Mouse (Mus musculus): ENCODE measurements at regions not wholly inside any gene's neighbourhood (a gene's known extent, or its start where the extent isn't known, plus 50 kb on each side); places are given as distances from the start of the nearest gene placed in this dataset.

- no peak for TF ChIP-seq CTCF (IDR thresholded peaks at IDR 0.05; ENCODE audit: borderline replicate concordance, insufficient read depth, low read depth, low read length)
- no peak for TF ChIP-seq POLR2A (IDR thresholded peaks at IDR 0.05; ENCODE audit: borderline replicate concordance, insufficient read depth, low read length)
Measured at GRCm38 (mm10) chr10:56643376-56644135, 266.4 kb downstream of the Gja1 start.

Measured in cerebellum, adult 2 months (tissue).